Mouse (Mus musculus) testis, adult 2 months (tissue): Measurements from ENCODE around the gene Rnf2. TPM values are rescaled to one million over a fixed set of nuclear protein-coding genes. Genes with fewer than 3 reads are reported as not detected.

ENCODE experiments used
- H3K27ac ChIP-seq: fragments of 200-500 bp; 2 replicates; pipeline ENCODE4 v1.5.1; 2012; ENCODE audit warnings: low read depth, low read length; ENCODE audit not compliant: control insufficient read depth, insufficient read depth
- H3K27me3 ChIP-seq: fragments of 200-500 bp; 2 replicates; pipeline ENCODE4 v1.6.1; 2012; ENCODE audit warnings: mild to moderate bottlenecking, low read length, moderate library complexity; ENCODE audit not compliant: control insufficient read depth, insufficient read depth
- H3K36me3 ChIP-seq: fragments of 200-500 bp; 2 replicates; pipeline ENCODE4 v1.6.1; 2012; ENCODE audit warnings: mild to moderate bottlenecking, low read length; ENCODE audit not compliant: control insufficient read depth, insufficient read depth
- H3K4me1 ChIP-seq: fragments of 200-500 bp; 2 replicates; pipeline ENCODE4 v1.6.1; 2012; ENCODE audit warnings: low read length; ENCODE audit not compliant: control insufficient read depth, insufficient read depth
- H3K4me3 ChIP-seq: fragments of 200-500 bp; 2 replicates; pipeline ENCODE4 v1.5.1; 2012; ENCODE audit warnings: low read depth, mild to moderate bottlenecking, low read length, moderate library complexity, mixed read lengths; ENCODE audit not compliant: control insufficient read depth
- CTCF ChIP-seq: fragments of 200-500 bp; IDR thresholded peaks from 2 replicates; pipeline ENCODE4 v1.5.1; 2012; ENCODE audit warnings: low read depth, mild to moderate bottlenecking, inconsistent platforms, low read length, moderate library complexity; ENCODE audit not compliant: control insufficient read depth, insufficient read depth, insufficient replicate concordance
- POLR2A ChIP-seq: fragments of 200-500 bp; IDR thresholded peaks from 2 replicates; pipeline ENCODE4 v1.6.1; 2012; ENCODE audit warnings: low read depth, mild to moderate bottlenecking, inconsistent platforms, low read length, moderate library complexity; ENCODE audit not compliant: control insufficient read depth
- polyA plus RNA-seq: library from polyadenylated mRNA; depleted of rRNA; stranded (reverse); fragments of >200 nt; gene quantifications from 2 replicates; pipeline ENCODE4 v1.2.3, GENCODE M21; 2012

The Rnf2 gene
- polyA plus RNA-seq, 1 experiment: 42.6 TPM

GRCm38 (mm10) chr1:151497942-151498341, 2.8 kb downstream of the Rnf2 start:
- Histone ChIP-seq H3K27me3 (no peaks in the 10 kb centered on the region), H3K36me3 (no peaks in the 10 kb centered on the region), H3K4me3 (no peak overlapping the region), H3K4me1 (peaks cover 5% of the 10 kb centered on the region), H3K27ac (no peak overlapping the region)
- TF ChIP-seq POLR2A (no peak), CTCF (no peak)

- H3K4me3 ChIP-seq: no peak overlapping the region
- no peaks in the 10 kb centered on the region for H3K27me3 ChIP-seq
- no peaks in the 10 kb centered on the region for H3K36me3 ChIP-seq
- H3K4me1 ChIP-seq: peaks cover 5% of the 10 kb centered on the region
- TF ChIP-seq POLR2A: no peak
- TF ChIP-seq CTCF: peak; percentile 78; the same call in 1 of the 2 replicates
- H3K27ac ChIP-seq: no peak overlapping the region
Measured at GRCm38 (mm10) chr1:151497028-151497427, 3.7 kb downstream of the Rnf2 start.

GRCm38 (mm10) chr1:151495635-151496285, 5.0 kb downstream of the Rnf2 start:
- H3K4me1 ChIP-seq: peaks cover 2% of the 10 kb centered on the region; the same call in 1 of the 2 replicates
- no peaks in the 10 kb centered on the region for H3K36me3 ChIP-seq
- no peaks in the 10 kb centered on the region for H3K27me3 ChIP-seq
- no peak overlapping the region for H3K4me3 ChIP-seq
- H3K27ac ChIP-seq: no peak overlapping the region
- TF ChIP-seq POLR2A (no peak), CTCF (no peak)

GRCm38 (mm10) chr1:151494711-151495110, 6.0 kb downstream of the Rnf2 start:
- no peaks in the 10 kb centered on the region for H3K27me3 ChIP-seq
- TF ChIP-seq POLR2A (no peak), CTCF (no peak)
- no peaks in the 10 kb centered on the region for H3K36me3 ChIP-seq
- H3K4me3 ChIP-seq: no peak overlapping the region
- no peak overlapping the region for H3K27ac ChIP-seq
- no peaks in the 10 kb centered on the region for H3K4me1 ChIP-seq

- no peaks in the 10 kb centered on the region for H3K36me3 ChIP-seq
- H3K4me3 ChIP-seq: no peak overlapping the region
- H3K27ac ChIP-seq: no peak overlapping the region
- TF ChIP-seq CTCF (no peak), POLR2A (no peak)
- no peaks in the 10 kb centered on the region for H3K27me3 ChIP-seq
- H3K4me1 ChIP-seq: no peaks in the 10 kb centered on the region
Measured at GRCm38 (mm10) chr1:151493826-151494225, 6.9 kb downstream of the Rnf2 start.

GRCm38 (mm10) chr1:151492419-151492818, 8.3 kb downstream of the Rnf2 start:
- Histone ChIP-seq H3K27ac (no peak overlapping the region), H3K27me3 (no peaks in the 10 kb centered on the region), H3K4me3 (no peak overlapping the region), H3K4me1 (no peaks in the 10 kb centered on the region), H3K36me3 (no peaks in the 10 kb centered on the region)
- no peak for TF ChIP-seq CTCF
- TF ChIP-seq POLR2A: no peak

- Histone ChIP-seq H3K4me1 (no peaks in the 10 kb centered on the region), H3K36me3 (no peaks in the 10 kb centered on the region), H3K4me3 (no peak overlapping the region), H3K27ac (no peak overlapping the region), H3K27me3 (no peaks in the 10 kb centered on the region)
- TF ChIP-seq CTCF: no peak
- TF ChIP-seq POLR2A: no peak
Measured at GRCm38 (mm10) chr1:151489806-151490205, 10.9 kb downstream of the Rnf2 start.

- Histone ChIP-seq H3K27ac (no peak overlapping the region), H3K27me3 (no peaks in the 10 kb centered on the region), H3K36me3 (no peaks in the 10 kb centered on the region; the same call in 1 of the 2 replicates), H3K4me3 (no peak overlapping the region), H3K4me1 (no peaks in the 10 kb centered on the region)
- no peak for TF ChIP-seq CTCF
- no peak for TF ChIP-seq POLR2A
Measured at GRCm38 (mm10) chr1:151484754-151485153, 16.0 kb downstream of the Rnf2 start.
